Mouse (Mus musculus) neural tube, embryonic 15.5 days (tissue): ENCODE results near the gene Gm3033. TPM values are rescaled to one million over a fixed set of nuclear protein-coding genes. Genes with fewer than 3 reads are reported as not detected.
"Not testable (repeated sequence)": the region's sequence is repeated elsewhere in the genome, so short reads cannot be mapped to it uniquely, and the experiment has no call there.

ENCODE experiments used
- ATAC-seq: fragments of 200-750 bp; cut with Nextera tagmentation; 2 replicates; pipeline ENCODE4 v1.8.0; 2017; ENCODE audit warnings: mild to moderate bottlenecking, moderate TSS enrichment, moderate library complexity; ENCODE audit not compliant: low FRiP score
- H3K27ac ChIP-seq: fragments of 300-500 bp; sonication (generic); replicated peaks from 2 replicates; pipeline ENCODE4 v1.5.1; 2015; ENCODE audit warnings: mild to moderate bottlenecking, inconsistent platforms
- H3K27me3 ChIP-seq: fragments of 300-500 bp; sonication (generic); replicated peaks from 2 replicates; pipeline ENCODE4 v1.6.1; 2015; ENCODE audit warnings: inconsistent platforms
- H3K36me3 ChIP-seq: fragments of 300-500 bp; sonication (generic); 2 replicates; pipeline ENCODE4 v1.6.1; 2015; ENCODE audit warnings: inconsistent platforms
- H3K4me1 ChIP-seq: fragments of 300-500 bp; sonication (generic); 2 replicates; pipeline ENCODE4 v1.6.1; 2015; ENCODE audit warnings: inconsistent platforms
- H3K4me2 ChIP-seq: fragments of 300-500 bp; sonication (generic); 2 replicates; pipeline ENCODE4 v1.6.1; 2015; ENCODE audit warnings: inconsistent platforms, mild to moderate bottlenecking, moderate library complexity
- H3K4me3 ChIP-seq: fragments of 300-500 bp; sonication (generic); replicated peaks from 2 replicates; pipeline ENCODE4 v1.5.1; 2015; ENCODE audit warnings: mild to moderate bottlenecking, inconsistent platforms
- H3K9ac ChIP-seq: fragments of 300-500 bp; sonication (generic); replicated peaks from 2 replicates; pipeline ENCODE4 v1.6.1; 2015; ENCODE audit warnings: mild to moderate bottlenecking, inconsistent platforms
- H3K9me3 ChIP-seq: fragments of 300-500 bp; sonication (generic); replicated peaks from 2 replicates; pipeline ENCODE4 v1.6.1; 2016; ENCODE audit warnings: inconsistent platforms
- WGBS: fragments of 180-500 bp; shearing (Covaris S2); methylation state at CpG from one replicate; pipeline ENCODE4 v1.1.7; 2015; ENCODE audit warnings: mixed read lengths; 5-methylcytosine and 5-hydroxymethylcytosine counted together
- polyA plus RNA-seq: library from polyadenylated mRNA; unstranded; fragments of >200 nt; fragmentation: Nextera tagmentation; extraction: Ambion mirVana; gene quantifications from 2 replicates; pipeline ENCODE4 v1.2.1, GENCODE M21; 2015

Gene Gm3033
- not detected in 2 replicates for polyA plus RNA-seq

GRCm38 (mm10) chr14:3845945-3846344, at the start of gene Gm3033:
TSS of gene Gm3033 (plus strand) at chr14:3846245.
- H3K4me1 ChIP-seq, ATAC-seq, H3K27me3 ChIP-seq, H3K4me2 ChIP-seq, H3K36me3 ChIP-seq, H3K4me3 ChIP-seq, H3K9ac ChIP-seq, H3K9me3 ChIP-seq, H3K27ac ChIP-seq: not testable (repeated sequence)
- WGBS: no CpG with 5 or more reads among the region's 2 CpGs

- H3K4me1 ChIP-seq, H3K9me3 ChIP-seq, ATAC-seq, H3K27me3 ChIP-seq, H3K36me3 ChIP-seq, H3K4me3 ChIP-seq, H3K4me2 ChIP-seq, H3K27ac ChIP-seq, H3K9ac ChIP-seq: not testable (repeated sequence)
- WGBS: no CpG with 5 or more reads among the region's 31 CpGs
Measured at GRCm38 (mm10) chr14:3809774-3810173, 36.3 kb upstream of the Gm3033 start, which contains the start of gene Gm3002. TSS of gene Gm3002 (plus strand) at chr14:3810074.

GRCm38 (mm10) chr14:3883872-3884271, 37.8 kb downstream of the Gm3033 start, which contains the start of gene Gm2916:
TSS of gene Gm2916 (plus strand) at chr14:3884172.
- H3K9me3 ChIP-seq, H3K4me2 ChIP-seq, ATAC-seq, H3K4me1 ChIP-seq, H3K4me3 ChIP-seq, H3K9ac ChIP-seq, H3K36me3 ChIP-seq, H3K27ac ChIP-seq, H3K27me3 ChIP-seq: not testable (repeated sequence)
- WGBS: no CpG with 5 or more reads among the region's 1 CpGs

Other genes starting within 250 kb of the Gm3033 start
- gene Gm3012, start 211.7 kb upstream of the Gm3033 start, polyA plus RNA-seq: not detected in 2 replicates
- 17.7 and 23.2 TPM in 2 replicates for gene Gm3020, start 194.2 kb upstream of the Gm3033 start, polyA plus RNA-seq
- not detected in 2 replicates for gene Gm3043, start 157.5 kb upstream of the Gm3033 start, polyA plus RNA-seq
- 4.2 and 4.9 TPM in 2 replicates for gene Gm3002, start 36.2 kb upstream of the Gm3033 start, polyA plus RNA-seq
- gene Gm2916, start 37.9 kb downstream of the Gm3033 start, polyA plus RNA-seq: not detected in 2 replicates
- gene Gm3029, start 85.5 kb downstream of the Gm3033 start, polyA plus RNA-seq: not detected in 2 replicates
- 1.8 and 2.0 TPM in 2 replicates for gene Gm3095, start 117.3 kb downstream of the Gm3033 start, polyA plus RNA-seq
- gene Gm3099, start 152.1 kb downstream of the Gm3033 start, polyA plus RNA-seq: not detected in 2 replicates
- 3.2 and 3.6 TPM in 2 replicates for gene Gm5796, start 177.7 kb downstream of the Gm3033 start, polyA plus RNA-seq
- not detected in 2 replicates for gene Gm3115, start 237.9 kb downstream of the Gm3033 start, polyA plus RNA-seq